Mouse (Mus musculus) kidney, adult 2 months (tissue): ENCODE measurements around the gene Hypk.

Experiments used
- CTCF ChIP-seq: fragments of 200-500 bp; conservative IDR thresholded peaks from 2 replicates; pipeline ENCODE4 v1.5.1; 2011; ENCODE audit warnings: low read depth, mild to moderate bottlenecking, control low read depth, low read length, moderate library complexity, mixed read lengths; ENCODE audit not compliant: insufficient read depth, insufficient read length
- POLR2A ChIP-seq: fragments of 200-500 bp; IDR thresholded peaks from one replicate; pipeline ENCODE4 v1.6.1; 2011; ENCODE audit warnings: low read depth, low read length, control low read depth

DNA sequence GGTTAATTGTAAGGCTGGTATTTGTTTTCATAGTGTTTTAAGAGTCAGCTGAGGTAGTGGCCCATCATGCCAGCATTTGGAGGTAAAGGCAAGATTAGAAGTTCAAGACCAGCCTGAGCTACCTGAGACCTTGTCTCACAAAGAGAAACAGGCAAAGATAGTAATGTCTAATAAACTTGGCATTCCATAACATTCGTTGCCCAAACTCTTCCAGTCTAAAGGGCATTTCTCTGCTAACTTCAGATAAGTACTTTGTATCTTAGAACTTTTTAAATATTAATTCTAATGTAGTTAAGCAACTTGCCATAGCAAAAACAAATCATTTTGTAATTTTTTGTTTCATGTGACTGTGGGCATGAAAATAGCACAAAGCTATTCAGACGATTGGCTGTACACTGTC lies 29.9 kb upstream of the Hypk start:
- TF ChIP-seq CTCF (no peak), POLR2A (no peak)
